Mouse (Mus musculus): ENCODE measurements around the gene Ints3. TPM values are rescaled to one million over a fixed set of nuclear protein-coding genes. Genes with fewer than 3 reads are reported as not detected.
A peak's percentile ranks its signal among the peaks of the same experiment; 100 is the strongest.

The Ints3 gene
- polyA plus RNA-seq, 1 experiment from 2014 or later, result 43.6 TPM

DNA sequence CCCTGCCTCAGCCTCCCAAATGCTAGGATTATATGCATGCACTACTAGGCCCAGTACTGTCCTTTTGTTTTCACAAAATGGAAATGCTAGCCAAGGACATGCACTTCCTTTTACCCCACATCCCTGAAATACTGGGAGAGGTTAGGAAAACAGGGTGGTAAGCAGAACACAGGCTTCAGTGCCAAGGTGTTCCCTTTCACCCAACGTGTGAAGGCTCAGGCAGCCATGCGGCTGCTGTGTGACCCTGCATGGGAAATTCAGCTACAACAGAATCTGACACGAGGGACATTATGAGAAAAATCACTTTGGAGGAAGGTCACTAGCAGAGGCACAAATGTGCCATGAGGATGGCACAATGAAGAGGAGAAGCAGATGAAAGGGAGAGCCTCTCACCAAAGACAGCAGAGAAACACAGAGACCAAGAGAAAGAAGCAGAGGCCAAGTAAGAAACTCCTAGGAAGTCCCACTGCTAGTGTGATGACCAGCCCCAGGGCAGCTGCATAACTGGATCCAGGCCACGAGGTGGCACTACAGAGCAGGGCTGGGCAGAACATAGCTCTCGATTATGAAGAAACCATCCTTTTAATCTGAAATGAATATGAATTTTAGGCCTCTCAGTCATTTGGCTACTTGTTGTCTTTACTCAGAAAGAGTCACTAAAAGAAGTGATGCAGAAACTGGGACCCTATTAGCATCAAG lies 21.0 kb downstream of the Ints3 start:
- H3K9me3 ChIP-seq, result no peaks in the 10 kb centered on the region
- H3K4me3 ChIP-seq, result no peak overlapping the region
- no peak for ATAC-seq (ENCODE audit: insufficient number of reproducible peaks, insufficient read depth, low FRiP score, low TSS enrichment)
- H3K27me3 ChIP-seq, result no peaks in the 10 kb centered on the region
- 51% methylated on average over 5 of the region's 5 CpGs for WGBS
- H3K4me1 ChIP-seq, result no peaks in the 10 kb centered on the region
- H3K4me2 ChIP-seq (replicated peaks), result no peak overlapping the region
- H3K36me3 ChIP-seq, result peaks cover 81% of the 10 kb centered on the region
- H3K27ac ChIP-seq, result no peak overlapping the region
- H3K9ac ChIP-seq, result no peak overlapping the region

- 85% methylated on average over 3 of the region's 3 CpGs for WGBS
- H3K9ac ChIP-seq, result no peak overlapping the region
- no peaks in the 10 kb centered on the region for H3K4me1 ChIP-seq
- H3K9me3 ChIP-seq, result no peaks in the 10 kb centered on the region
- no peak overlapping the region for H3K4me3 ChIP-seq
- ATAC-seq (ENCODE audit: insufficient number of reproducible peaks, insufficient read depth, low FRiP score, low TSS enrichment), result no peak
- no peak overlapping the region for H3K27ac ChIP-seq
- no peak overlapping the region for H3K4me2 ChIP-seq (replicated peaks)
- no peaks in the 10 kb centered on the region for H3K27me3 ChIP-seq
- peaks cover 86% of the 10 kb centered on the region for H3K36me3 ChIP-seq
Observed at GRCm38 (mm10) chr3:90408721-90409120, 24.7 kb downstream of the Ints3 start.

- Histone ChIP-seq H3K4me2 (replicated peaks) (no peak overlapping the region), H3K4me3 (no peak overlapping the region), H3K27ac (no peak overlapping the region), H3K4me1 (no peaks in the 10 kb centered on the region), H3K27me3 (no peaks in the 10 kb centered on the region), H3K36me3 (peaks cover 95% of the 10 kb centered on the region), H3K9ac (no peak overlapping the region), H3K9me3 (no peaks in the 10 kb centered on the region)
- ATAC-seq (ENCODE audit: insufficient number of reproducible peaks, insufficient read depth, low FRiP score, low TSS enrichment), result no peak
- 95% methylated on average over 5 of the region's 5 CpGs for WGBS
Observed at GRCm38 (mm10) chr3:90406414-90406813, 27.0 kb downstream of the Ints3 start.

DNA sequence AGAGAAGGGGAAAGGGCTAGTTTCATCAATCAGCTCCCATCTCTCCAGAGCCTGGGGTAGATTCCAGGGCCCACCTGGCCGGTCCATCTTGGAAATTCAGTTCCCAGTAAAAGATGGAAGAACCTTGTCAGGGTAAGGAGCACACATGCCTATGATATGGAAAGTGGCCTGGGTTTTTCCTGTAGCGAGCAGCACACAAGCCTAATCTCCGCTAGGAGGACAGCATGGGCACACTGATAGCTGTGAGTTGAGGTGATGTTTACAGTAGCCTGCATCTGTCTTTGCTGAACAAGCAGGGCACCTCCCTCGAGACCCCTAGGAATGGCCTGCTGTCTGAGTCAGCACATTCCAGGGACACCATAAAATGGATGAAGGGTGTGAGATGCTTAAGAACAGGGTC lies 28.8 kb downstream of the Ints3 start:
- Histone ChIP-seq H3K9me3 (no peaks in the 10 kb centered on the region), H3K4me1 (no peaks in the 10 kb centered on the region), H3K27me3 (no peaks in the 10 kb centered on the region), H3K4me3 (no peak overlapping the region), H3K36me3 (peaks cover 96% of the 10 kb centered on the region), H3K27ac (no peak overlapping the region), H3K9ac (no peak overlapping the region), H3K4me2 (replicated peaks) (no peak overlapping the region)
- WGBS, result 83% methylated on average over 4 of the region's 4 CpGs
- no peak for ATAC-seq (ENCODE audit: insufficient number of reproducible peaks, insufficient read depth, low FRiP score, low TSS enrichment)

DNA sequence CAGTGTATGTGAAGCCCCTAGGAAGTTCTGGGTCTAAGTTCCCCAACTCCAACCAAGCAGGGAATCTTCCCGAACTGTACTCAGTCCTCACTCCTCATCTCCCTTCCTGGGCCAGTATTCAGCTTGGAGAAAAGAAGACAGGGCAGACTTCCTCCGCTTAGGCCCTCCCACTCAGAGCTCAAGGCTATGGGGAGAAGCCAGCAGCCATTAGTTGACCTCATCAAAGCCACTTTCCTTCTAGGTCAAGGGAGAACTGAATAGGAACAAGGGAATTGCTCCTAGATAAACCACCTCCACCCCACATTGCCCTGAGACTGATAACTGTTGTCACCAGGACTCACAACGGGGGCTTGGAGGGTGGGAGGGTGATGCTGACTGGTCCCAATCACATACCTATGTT lies 29.3 kb downstream of the Ints3 start:
- ATAC-seq (ENCODE audit: insufficient number of reproducible peaks, insufficient read depth, low FRiP score, low TSS enrichment), result no peak
- H3K9ac ChIP-seq, result no peak overlapping the region
- 86% methylated on average over 3 of the region's 3 CpGs for WGBS
- no peak overlapping the region for H3K27ac ChIP-seq
- no peak overlapping the region for H3K4me3 ChIP-seq
- no peaks in the 10 kb centered on the region for H3K27me3 ChIP-seq
- no peaks in the 10 kb centered on the region for H3K9me3 ChIP-seq
- no peak overlapping the region for H3K4me2 ChIP-seq (replicated peaks)
- no peaks in the 10 kb centered on the region for H3K4me1 ChIP-seq
- H3K36me3 ChIP-seq, result peaks cover 96% of the 10 kb centered on the region

DNA sequence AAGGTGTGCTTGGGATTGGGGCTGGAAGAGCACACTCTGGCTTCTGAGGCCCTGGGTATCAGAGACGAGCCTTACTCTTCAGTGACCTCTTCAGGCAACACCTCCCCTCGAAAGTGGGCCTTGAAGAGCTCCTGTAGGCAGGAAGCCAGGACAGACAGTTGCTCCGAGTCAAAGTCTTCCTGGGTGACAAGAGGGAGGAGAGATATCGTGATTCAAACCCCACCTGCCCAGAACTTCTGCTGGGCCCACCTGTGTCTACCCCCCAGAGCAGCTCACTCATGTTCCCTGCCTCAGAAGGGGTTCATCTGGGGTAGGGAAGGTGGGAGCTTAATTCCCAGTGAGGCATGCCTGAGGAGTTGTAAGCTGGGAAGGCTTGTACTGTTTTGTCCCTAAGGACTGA lies 32.4 kb downstream of the Ints3 start:
- Histone ChIP-seq H3K4me2 (replicated peaks) (no peak overlapping the region), H3K9me3 (no peaks in the 10 kb centered on the region), H3K27me3 (no peaks in the 10 kb centered on the region), H3K9ac (no peak overlapping the region), H3K4me1 (no peaks in the 10 kb centered on the region), H3K27ac (no peak overlapping the region), H3K4me3 (no peak overlapping the region), H3K36me3 (peaks cover 93% of the 10 kb centered on the region)
- ATAC-seq (ENCODE audit: insufficient number of reproducible peaks, insufficient read depth, low FRiP score, low TSS enrichment), result no peak
- WGBS, result 90% methylated on average over 4 of the region's 4 CpGs

DNA sequence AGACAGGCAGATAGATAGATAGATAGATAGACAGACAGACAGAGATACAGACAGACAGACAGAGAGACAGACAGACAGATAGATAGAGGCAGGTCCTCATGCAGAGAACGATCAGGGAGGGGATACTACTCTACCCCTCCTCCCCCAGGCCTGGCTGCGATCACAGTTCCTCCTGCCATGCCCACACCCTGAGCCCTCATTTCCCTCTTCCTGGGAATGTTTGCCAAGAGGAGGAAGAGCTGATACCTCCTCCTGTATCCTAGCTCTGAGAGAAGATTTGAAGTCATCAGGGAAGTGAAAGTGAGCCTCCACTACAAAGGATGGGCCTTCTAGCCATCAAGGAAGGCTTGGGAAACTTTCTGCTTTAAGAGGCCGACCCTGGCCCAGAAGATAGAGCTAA lies 37.8 kb downstream of the Ints3 start:
- no peaks in the 10 kb centered on the region for H3K27me3 ChIP-seq
- H3K9me3 ChIP-seq, result no peaks in the 10 kb centered on the region
- no peak overlapping the region for H3K9ac ChIP-seq
- no peak for ATAC-seq (ENCODE audit: insufficient number of reproducible peaks, insufficient read depth, low FRiP score, low TSS enrichment)
- H3K4me3 ChIP-seq, result no peak overlapping the region
- no peak overlapping the region for H3K27ac ChIP-seq
- peaks cover 12% of the 10 kb centered on the region for H3K4me1 ChIP-seq
- WGBS, result 91% methylated on average over 3 of the region's 3 CpGs
- peaks cover 90% of the 10 kb centered on the region for H3K36me3 ChIP-seq
- no peak overlapping the region for H3K4me2 ChIP-seq (replicated peaks)

- H3K27ac ChIP-seq, result no peak overlapping the region
- peaks cover 33% of the 10 kb centered on the region for H3K4me1 ChIP-seq
- H3K9ac ChIP-seq, result no peak overlapping the region
- no peaks in the 10 kb centered on the region for H3K9me3 ChIP-seq
- H3K4me2 ChIP-seq (replicated peaks), result no peak overlapping the region
- 94% methylated on average over 3 of the region's 3 CpGs for WGBS
- no peak for ATAC-seq (ENCODE audit: insufficient number of reproducible peaks, insufficient read depth, low FRiP score, low TSS enrichment)
- H3K36me3 ChIP-seq, result peaks cover 65% of the 10 kb centered on the region
- H3K4me3 ChIP-seq, result no peak overlapping the region
- H3K27me3 ChIP-seq, result no peaks in the 10 kb centered on the region
Observed at GRCm38 (mm10) chr3:90392661-90393060, 40.8 kb downstream of the Ints3 start.

DNA sequence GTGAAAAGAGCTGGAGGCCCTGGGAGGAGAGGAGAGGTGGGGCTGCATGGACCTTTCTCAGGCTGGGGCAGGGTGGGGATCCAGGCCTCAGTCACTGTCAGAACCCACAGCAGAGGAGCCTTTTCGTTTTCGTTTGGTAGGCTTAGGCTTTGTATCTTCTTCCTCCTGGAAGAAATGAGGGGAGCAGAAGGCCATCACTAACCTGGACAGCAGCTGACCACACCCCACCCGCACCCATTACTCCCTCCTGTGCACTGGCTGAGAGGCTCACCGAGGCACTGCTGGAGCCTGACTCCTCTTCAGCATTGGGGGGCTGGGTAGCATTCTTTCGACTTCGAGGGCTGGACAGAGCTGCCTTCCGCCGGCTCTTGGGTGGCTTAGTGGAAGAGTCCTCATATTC lies 41.5 kb downstream of the Ints3 start:
- WGBS, result 88% methylated on average over 8 of the region's 8 CpGs
- H3K36me3 ChIP-seq, result peaks cover 64% of the 10 kb centered on the region
- H3K4me3 ChIP-seq, result no peak overlapping the region
- H3K27me3 ChIP-seq, result no peaks in the 10 kb centered on the region
- no peak overlapping the region for H3K4me2 ChIP-seq (replicated peaks)
- peak overlapping the region; percentile 97; the same call in 1 of the 2 replicates for H3K27ac ChIP-seq
- no peaks in the 10 kb centered on the region for H3K9me3 ChIP-seq
- no peak for ATAC-seq (ENCODE audit: insufficient number of reproducible peaks, insufficient read depth, low FRiP score, low TSS enrichment)
- peaks cover 39% of the 10 kb centered on the region for H3K4me1 ChIP-seq
- H3K9ac ChIP-seq, result no peak overlapping the region

- WGBS, result 56% methylated on average over 4 of the region's 4 CpGs
- ATAC-seq (ENCODE audit: insufficient number of reproducible peaks, insufficient read depth, low FRiP score, low TSS enrichment), result no peak
- H3K27ac ChIP-seq, result peak overlapping the region; percentile 97
- H3K9ac ChIP-seq, result no peak overlapping the region
- peaks cover 39% of the 10 kb centered on the region for H3K4me1 ChIP-seq
- H3K9me3 ChIP-seq, result no peaks in the 10 kb centered on the region
- H3K4me3 ChIP-seq, result no peak overlapping the region
- peaks cover 63% of the 10 kb centered on the region for H3K36me3 ChIP-seq
- no peaks in the 10 kb centered on the region for H3K27me3 ChIP-seq
- peak overlapping the region; percentile 94 for H3K4me2 ChIP-seq (replicated peaks)
Observed at GRCm38 (mm10) chr3:90391004-90391403, 42.4 kb downstream of the Ints3 start.

GRCm38 (mm10) chr3:90389511-90390490 lies 43.6 kb downstream of the Ints3 start, which contains the start of gene Slc27a3:
Gene Slc27a3, minus strand, starts transcription at chr3:90389938.
- Histone ChIP-seq H3K27me3 (no peaks in the 10 kb centered on the region), H3K9ac (peak within 1 kb of the TSS; percentile 86), H3K4me1 (peaks cover 42% of the 10 kb centered on the region), H3K9me3 (no peaks in the 10 kb centered on the region), H3K36me3 (peaks cover 58% of the 10 kb centered on the region), H3K4me3 (peak within 1 kb of the TSS; percentile 71), H3K27ac (peak within 1 kb of the TSS; percentile 97), H3K4me2 (replicated peaks) (peak within 1 kb of the TSS; percentile 94)
- ATAC-seq (ENCODE audit: insufficient number of reproducible peaks, insufficient read depth, low FRiP score, low TSS enrichment), result peak; percentile 52
- WGBS, result under 1% methylated on average over 55 of the region's 55 CpGs
